Mouse (Mus musculus): ENCODE data around the gene Cpb2. TPM values are rescaled to one million over a fixed set of nuclear protein-coding genes. Genes with fewer than 3 reads are reported as not detected.

The Cpb2 gene
- total RNA-seq (2022) = not detected

- no peak for DNase-seq (ENCODE audit: low spot score in 2 of 2)
These were observed at the start of gene Cpb2 for GRCm38 (mm10) chr14:75242087-75242486. Gene Cpb2, plus strand, starts transcription at chr14:75242287.

GRCm38 (mm10) chr14:75192427-75192826 lies 49.7 kb upstream of the Cpb2 start:
- no peak for DNase-seq (ENCODE audit: low spot score in 2 of 2)

GRCm38 (mm10) chr14:75192858-75193257 lies 49.2 kb upstream of the Cpb2 start:
- DNase-seq (ENCODE audit: low spot score in 2 of 2) = no peak

GRCm38 (mm10) chr14:75195530-75195929 lies 46.6 kb upstream of the Cpb2 start:
- no peak for DNase-seq (ENCODE audit: low spot score in 2 of 2)

GRCm38 (mm10) chr14:75197027-75197426 lies 45.1 kb upstream of the Cpb2 start:
- no peak for DNase-seq (ENCODE audit: low spot score in 2 of 2)

GRCm38 (mm10) chr14:75197660-75198059 lies 44.4 kb upstream of the Cpb2 start:
- DNase-seq (ENCODE audit: low spot score in 2 of 2) = no peak

- no peak for DNase-seq (ENCODE audit: low spot score in 2 of 2)
These were observed 36.6 kb upstream of the Cpb2 start for GRCm38 (mm10) chr14:75205363-75206051.

- DNase-seq (ENCODE audit: low spot score in 2 of 2) = no peak
These were observed 35.8 kb upstream of the Cpb2 start for GRCm38 (mm10) chr14:75206307-75206706.

GRCm38 (mm10) chr14:75208572-75209151 lies 33.4 kb upstream of the Cpb2 start:
- DNase-seq (ENCODE audit: low spot score in 2 of 2) = no peak

GRCm38 (mm10) chr14:75213752-75214151 lies 28.3 kb upstream of the Cpb2 start:
- no peak for DNase-seq (ENCODE audit: low spot score in 2 of 2)

- DNase-seq (ENCODE audit: low spot score in 2 of 2) = no peak
These were observed 23.2 kb upstream of the Cpb2 start for GRCm38 (mm10) chr14:75218843-75219242.

- no peak for DNase-seq (ENCODE audit: low spot score in 2 of 2)
These were observed 22.7 kb upstream of the Cpb2 start for GRCm38 (mm10) chr14:75219250-75219913.

- no peak for DNase-seq (ENCODE audit: low spot score in 2 of 2)
These were observed 19.7 kb upstream of the Cpb2 start for GRCm38 (mm10) chr14:75222386-75222785.

- DNase-seq (ENCODE audit: low spot score in 2 of 2) = no peak
These were observed 14.5 kb upstream of the Cpb2 start for GRCm38 (mm10) chr14:75227453-75228084.

GRCm38 (mm10) chr14:75229834-75230233 lies 12.3 kb upstream of the Cpb2 start:
- no peak for DNase-seq (ENCODE audit: low spot score in 2 of 2)

GRCm38 (mm10) chr14:75233070-75233469 lies 9.0 kb upstream of the Cpb2 start:
- no peak for DNase-seq (ENCODE audit: low spot score in 2 of 2)

- DNase-seq (ENCODE audit: low spot score in 2 of 2) = no peak
These were observed 6.5 kb upstream of the Cpb2 start for GRCm38 (mm10) chr14:75235552-75235951.

GRCm38 (mm10) chr14:75235955-75236635 lies 6.0 kb upstream of the Cpb2 start:
- no peak for DNase-seq (ENCODE audit: low spot score in 2 of 2)

GRCm38 (mm10) chr14:75236636-75237003 lies 5.5 kb upstream of the Cpb2 start:
- no peak for DNase-seq (ENCODE audit: low spot score in 2 of 2)

- no peak for DNase-seq (ENCODE audit: low spot score in 2 of 2)
These were observed 5.0 kb upstream of the Cpb2 start for GRCm38 (mm10) chr14:75237096-75237495.

- DNase-seq (ENCODE audit: low spot score in 2 of 2) = no peak
These were observed 3.9 kb upstream of the Cpb2 start for GRCm38 (mm10) chr14:75238054-75238692.

Data from gastrocnemius, adult 8-10 months (tissue).